ENCODE assay signal across 24 mouse cellular contexts in genomic region chr14:99354046-99354445, GRCm38 (mm10). TPM values are rescaled to one million over a fixed set of nuclear protein-coding genes. Genes with fewer than 3 reads are reported as not detected.
DNase-seq lines count a peak whose midpoint lies in the region; ATAC-seq lines count a peak whose summit lies in the region.
"Had no signal": no experiment of that assay in that cellular context is flagged by ENCODE, and none has a peak within 500 bp of the region (broad histone marks: within the 10 kb centered on the region; RNA-seq: fewer than 3 reads in every experiment).

No protein-coding gene starts in this region.

- no peak for ATAC-seq in midbrain, embryonic 14.5 days (ENCODE audit: low FRiP score, low TSS enrichment)
- ATAC-seq in midbrain, embryonic 15.5 days (replicated peaks), result no peak
- ATAC-seq in megakaryocyte progenitor cell, adult 5-6 weeks (replicated peaks; ENCODE audit: poor library complexity), result no peak
- ATAC-seq: activated CD4-positive, CD25-positive, alpha-beta regulatory T cell, adult 4 months; forebrain, embryonic 16.5 days; intestine, postnatal 0 days; Patski had no signal

- H3K27ac ChIP-seq in midbrain, embryonic 14.5 days (replicated peaks; ENCODE audit: low read depth, low read length), result no peak overlapping the region
- H3K27ac ChIP-seq in midbrain, embryonic 15.5 days, result no peak overlapping the region
- H3K27ac ChIP-seq: embryonic facial prominence, embryonic 12.5 days; embryonic facial prominence, embryonic 15.5 days; forebrain, embryonic 12.5 days; hindbrain, embryonic 12.5 days; hindbrain, embryonic 15.5 days had no signal

- no peak overlapping the region for H3K4me3 ChIP-seq in midbrain, embryonic 14.5 days (replicated peaks; ENCODE audit: low read depth, low read length)
- no peak overlapping the region for H3K4me3 ChIP-seq in midbrain, embryonic 15.5 days
- H3K4me3 ChIP-seq: embryonic facial prominence, embryonic 12.5 days; embryonic facial prominence, embryonic 15.5 days; forebrain, embryonic 12.5 days; hindbrain, embryonic 12.5 days; hindbrain, embryonic 15.5 days had no signal

- no peaks in the 10 kb centered on the region for H3K4me1 ChIP-seq in midbrain, embryonic 14.5 days (ENCODE audit: control insufficient read depth, insufficient read depth, low read length)
- no peaks in the 10 kb centered on the region for H3K4me1 ChIP-seq in midbrain, embryonic 15.5 days
- H3K4me1 ChIP-seq: embryonic facial prominence, embryonic 15.5 days; forebrain, embryonic 12.5 days; hindbrain, embryonic 12.5 days; hindbrain, embryonic 15.5 days had no signal

- H3K36me3 ChIP-seq in midbrain, embryonic 14.5 days (ENCODE audit: control insufficient read depth, insufficient read depth, low read length), result no peaks in the 10 kb centered on the region
- H3K36me3 ChIP-seq in midbrain, embryonic 15.5 days (replicated peaks), result no peaks in the 10 kb centered on the region
- H3K36me3 ChIP-seq: embryonic facial prominence, embryonic 12.5 days; embryonic facial prominence, embryonic 15.5 days; forebrain, embryonic 12.5 days; hindbrain, embryonic 12.5 days; hindbrain, embryonic 15.5 days had no signal

- intact Hi-C loops in left cerebral cortex, postnatal 4 days (cut with DNase I), result no loop called here

- no peak overlapping the region for H3K4me2 ChIP-seq in midbrain, embryonic 14.5 days (ENCODE audit: low read length)
- no peak overlapping the region for H3K4me2 ChIP-seq in midbrain, embryonic 15.5 days
- H3K4me2 ChIP-seq: embryonic facial prominence, embryonic 12.5 days; embryonic facial prominence, embryonic 15.5 days; forebrain, embryonic 12.5 days; heart, embryonic 11.5 days; hindbrain, embryonic 12.5 days; hindbrain, embryonic 15.5 days had no signal

- WGBS in midbrain, embryonic 14.5 days, result 55% methylated on average over 2 of the region's 2 CpGs
- 65% methylated on average over 2 of the region's 2 CpGs for WGBS in midbrain, embryonic 15.5 days

- H3K9me3 ChIP-seq in midbrain, embryonic 14.5 days (ENCODE audit: control insufficient read depth, low read length), result no peaks in the 10 kb centered on the region
- no peaks in the 10 kb centered on the region for H3K9me3 ChIP-seq in midbrain, embryonic 15.5 days
- H3K9me3 ChIP-seq: embryonic facial prominence, embryonic 12.5 days; embryonic facial prominence, embryonic 15.5 days; forebrain, embryonic 12.5 days; hindbrain, embryonic 12.5 days; hindbrain, embryonic 15.5 days had no signal

- DNase-seq in midbrain, embryonic 14.5 days, result peak; percentile 38
- DNase-seq in ES-CJ7 (ENCODE audit: low read depth, low spot score) (peak; percentile 90), R1 (ENCODE audit: low read depth, low spot score) (peak; percentile 86)
- no peak for DNase-seq in left cerebral cortex, postnatal 4 days
- no peak for DNase-seq in adrenal gland, postnatal 14 days
- DNase-seq: adrenal gland, adult 8-10 months; adrenal gland, postnatal 36 days; cerebellum, adult 11 months; cerebellum, adult 2 months; cerebellum, adult 9-11 months; cerebellum, postnatal 25 days; gastrocnemius, postnatal 10 days had no signal

- H3K27me3 ChIP-seq in midbrain, embryonic 14.5 days (ENCODE audit: control insufficient read depth, insufficient read depth, low read length), result no peaks in the 10 kb centered on the region
- H3K27me3 ChIP-seq in midbrain, embryonic 15.5 days (replicated peaks), result no peaks in the 10 kb centered on the region
- H3K27me3 ChIP-seq: embryonic facial prominence, embryonic 12.5 days; embryonic facial prominence, embryonic 15.5 days; forebrain, embryonic 12.5 days; hindbrain, embryonic 12.5 days; hindbrain, embryonic 15.5 days; Patski had no signal

- no peak overlapping the region for H3K9ac ChIP-seq in midbrain, embryonic 14.5 days (replicated peaks; ENCODE audit: low read length)
- H3K9ac ChIP-seq in midbrain, embryonic 15.5 days, result no peak overlapping the region
- H3K9ac ChIP-seq: embryonic facial prominence, embryonic 12.5 days; embryonic facial prominence, embryonic 15.5 days; forebrain, embryonic 12.5 days; hindbrain, embryonic 12.5 days; hindbrain, embryonic 15.5 days had no signal

RNA-seq across cellular contexts. Expression of gene Klf5, which starts 55.6 kb away (rescaled TPM):
- polyA plus RNA-seq in midbrain, embryonic 14.5 days (2014; fragmentation: Nextera tagmentation; extraction: Ambion mirVana), result 2.2 and 2.7 TPM in 2 replicates
- 4.4 and 5.1 TPM in 2 replicates for polyA plus RNA-seq in midbrain, embryonic 15.5 days (2015; fragmentation: Nextera tagmentation; extraction: Ambion mirVana)
- 10 to 100 TPM; 19.9 to 20.2 TPM for total RNA-seq in left cerebral cortex, postnatal 4 days (2021)
- 2.4 and 3.6 TPM in 2 replicates for total RNA-seq in megakaryocyte progenitor cell, adult 5-6 weeks (2015)
- 1.2 and 1.5 TPM in 2 replicates for total RNA-seq in megakaryocyte progenitor cell, adult 5-6 weeks (2017)
- 7.6 and 8.8 TPM in 2 replicates for total RNA-seq in adrenal gland, postnatal 14 days (2021)
- polyA plus RNA-seq: activated CD4-positive, CD25-positive, alpha-beta regulatory T cell, adult 4 months had no signal

Comparison
In these comparisons a context has a peak if more than half of its experiments do, and no peak if none do; other contexts are left out.
1. DNase-seq: peak in midbrain, embryonic 14.5 days (single experiment), ES-CJ7 (single experiment) and R1 (single experiment); none in left cerebral cortex, postnatal 4 days (single experiment) and adrenal gland, postnatal 14 days (single experiment).